Mouse (Mus musculus) limb, embryonic 10.5 days (tissue): ENCODE data around the gene Med20. TPM values are rescaled to one million over a fixed set of nuclear protein-coding genes. Genes with fewer than 3 reads are reported as not detected.

ENCODE experiments used
- DNase-seq: peaks from one replicate; pipeline ENCODE4 v3.0.0-alpha.2; 2017; ENCODE audit warnings: low spot score
- H3K27ac ChIP-seq: fragments of 300-500 bp; sonication (generic); 2 replicates; pipeline ENCODE4 v1.5.1; 2016; ENCODE audit warnings: mild to moderate bottlenecking
- H3K27me3 ChIP-seq: fragments of 300-500 bp; sonication (generic); 2 replicates; pipeline ENCODE4 v1.6.1; 2016; ENCODE audit warnings: low read depth, mild to moderate bottlenecking; ENCODE audit not compliant: poor library complexity, severe bottlenecking
- H3K36me3 ChIP-seq: fragments of 300-500 bp; sonication (generic); 2 replicates; pipeline ENCODE4 v1.6.1; 2016; ENCODE audit warnings: mild to moderate bottlenecking, moderate library complexity
- H3K4me1 ChIP-seq: fragments of 300-500 bp; sonication (generic); 2 replicates; pipeline ENCODE4 v1.6.1; 2016
- H3K4me3 ChIP-seq: fragments of 300-500 bp; sonication (generic); 2 replicates; pipeline ENCODE4 v1.5.1; 2016; ENCODE audit warnings: mild to moderate bottlenecking, moderate library complexity
- H3K9me3 ChIP-seq: fragments of 300-500 bp; sonication (generic); replicated peaks from 2 replicates; pipeline ENCODE4 v1.6.1; 2016; ENCODE audit warnings: mild to moderate bottlenecking
- WGBS: fragments of 180-500 bp; shearing (Covaris S2); methylation state at CpG from one replicate; pipeline ENCODE4 v1.1.7; 2016; 5-methylcytosine and 5-hydroxymethylcytosine counted together
- polyA plus RNA-seq: library from polyadenylated mRNA; unstranded; fragments of >200 nt; fragmentation: Nextera tagmentation; extraction: Ambion mirVana; gene quantifications from 2 replicates; pipeline ENCODE4 v1.2.1, GENCODE M21; 2016

Gene Med20
- 51.6 and 53.4 TPM in 2 replicates for polyA plus RNA-seq

DNA sequence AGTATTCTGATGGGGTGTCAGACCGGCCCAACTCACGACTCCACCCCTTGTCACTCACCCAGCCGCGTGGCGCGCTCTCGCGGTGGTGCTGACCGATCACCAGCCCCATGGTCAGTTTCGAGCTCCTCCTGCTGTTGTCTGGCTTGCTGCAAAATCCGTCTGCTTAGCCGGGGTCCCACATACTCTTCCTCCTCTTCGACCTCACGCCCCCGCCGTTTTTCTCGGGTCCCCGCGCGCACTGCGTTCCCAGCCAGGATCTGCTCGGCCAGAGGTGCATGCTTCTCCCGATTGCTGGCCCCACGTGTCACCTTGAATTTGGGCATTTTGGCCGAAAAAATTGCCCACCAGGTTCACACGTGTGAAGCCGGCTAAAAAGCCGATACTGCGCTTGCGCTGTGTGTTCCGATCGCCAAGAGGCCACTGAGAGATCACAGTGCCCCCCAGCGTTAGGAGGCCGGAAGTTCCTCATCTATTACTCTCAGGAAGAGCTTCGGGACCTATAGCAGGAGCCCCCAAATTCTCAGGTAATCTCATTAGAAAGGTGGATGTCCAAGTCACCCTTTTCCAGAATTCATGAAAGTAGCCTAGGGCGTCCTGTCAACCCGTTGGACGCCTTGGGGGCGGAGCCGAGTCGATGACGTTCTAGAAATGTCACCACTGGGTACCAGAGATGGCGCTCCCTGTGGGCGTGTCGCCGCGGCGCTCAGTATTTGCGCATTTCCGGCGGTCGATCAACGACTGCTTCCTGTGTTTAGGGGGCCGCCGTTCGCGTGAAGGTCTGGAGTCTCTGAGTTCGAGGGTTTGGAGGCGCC, at the start of gene Med20, which contains the start of the genes Bysl and Gm20517:
Med20 (plus strand) TSS at position 734 of the 812 bp plus-strand sequence.
Bysl (minus strand) TSS at position 644 of the 812 bp plus-strand sequence.
Gm20517 (plus strand) TSS at position 741 of the 812 bp plus-strand sequence.
- peak within 1 kb of the TSS; percentile 76 for H3K4me3 ChIP-seq
- H3K36me3 ChIP-seq: peaks cover 71% of the 10 kb centered on the region
- H3K27me3 ChIP-seq: no peaks in the 10 kb centered on the region
- H3K4me1 ChIP-seq: peaks cover 22% of the 10 kb centered on the region
- under 1% methylated on average over 59 of the region's 59 CpGs for WGBS
- H3K9me3 ChIP-seq: no peaks in the 10 kb centered on the region
- peak; percentile 99 for DNase-seq
- peak within 1 kb of the TSS; percentile 81 for H3K27ac ChIP-seq

DNA sequence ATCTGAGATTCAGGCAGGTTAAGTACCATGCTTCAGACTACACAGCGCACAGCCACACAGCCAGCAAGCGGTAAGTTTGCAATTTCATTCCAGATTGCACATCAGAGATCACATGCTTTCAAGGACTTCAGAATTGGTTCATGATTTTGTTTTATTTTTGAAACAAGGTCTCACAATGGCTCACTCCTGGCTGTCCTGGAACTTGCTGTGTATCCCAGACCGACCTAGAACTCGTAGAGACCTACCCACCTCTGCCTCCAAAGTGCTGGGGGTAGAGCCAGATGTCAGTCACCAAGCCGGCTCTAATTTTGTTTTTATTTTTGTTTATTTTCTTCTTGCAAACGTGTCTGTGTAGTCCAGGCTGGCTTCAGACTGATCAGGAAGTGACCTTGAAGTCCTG, 48.5 kb upstream of the Med20 start:
- 87% methylated on average over 6 of the region's 6 CpGs for WGBS

DNA sequence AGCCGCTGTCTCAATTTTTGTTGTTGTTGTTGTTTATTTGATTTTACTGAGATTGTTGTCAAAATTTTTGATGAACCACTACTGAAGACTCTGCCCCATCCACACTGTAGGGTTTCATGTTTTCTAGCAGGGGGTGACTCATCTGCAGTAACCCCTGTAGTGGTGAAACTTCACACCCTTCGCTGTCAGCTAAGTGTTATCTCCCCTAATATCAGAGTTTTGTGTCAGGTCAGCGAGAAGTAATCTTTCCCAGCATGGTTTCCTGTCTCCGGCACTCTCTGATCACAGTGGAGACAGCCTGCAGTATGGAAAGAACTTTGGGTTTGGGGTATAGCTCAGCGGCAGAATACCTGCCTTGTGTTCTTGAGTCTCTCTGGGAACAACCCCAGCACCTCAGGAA, 46.8 kb upstream of the Med20 start:
- 74% methylated on average over 5 of the region's 5 CpGs for WGBS
- H3K9me3 ChIP-seq: no peaks in the 10 kb centered on the region
- peaks cover 5% of the 10 kb centered on the region for H3K4me1 ChIP-seq
- DNase-seq: no peak
- H3K27ac ChIP-seq: no peak overlapping the region
- no peaks in the 10 kb centered on the region for H3K36me3 ChIP-seq
- H3K4me3 ChIP-seq: no peak overlapping the region
- no peaks in the 10 kb centered on the region for H3K27me3 ChIP-seq

More for the DNA sequence above, 48.5 kb upstream of the Med20 start:
- no peaks in the 10 kb centered on the region for H3K27me3 ChIP-seq
- no peak overlapping the region for H3K4me3 ChIP-seq
- DNase-seq: no peak
- H3K9me3 ChIP-seq: no peaks in the 10 kb centered on the region
- H3K27ac ChIP-seq: no peak overlapping the region
- H3K36me3 ChIP-seq: no peaks in the 10 kb centered on the region
- peaks cover 5% of the 10 kb centered on the region for H3K4me1 ChIP-seq

DNA sequence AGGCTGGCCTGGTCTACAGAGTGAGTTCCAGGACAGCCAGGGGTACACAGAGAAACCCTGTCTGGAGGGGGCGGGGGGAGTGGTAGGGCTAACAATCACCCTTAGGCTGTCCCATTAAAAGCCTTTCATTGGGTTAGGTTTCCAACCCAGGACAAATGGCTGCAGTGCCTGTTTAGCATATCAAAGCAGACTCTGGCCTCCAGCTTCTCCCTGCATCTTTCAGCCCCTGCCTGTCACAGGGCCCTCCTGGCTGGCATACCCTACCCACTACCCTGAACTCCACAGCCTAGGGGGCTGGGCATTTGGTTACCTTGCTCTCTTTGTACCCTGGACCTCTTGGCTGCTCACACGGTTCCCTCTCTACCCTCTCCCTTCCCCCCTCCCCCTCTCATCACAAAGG, 45.2 kb upstream of the Med20 start:
- Histone ChIP-seq H3K4me3 (no peak overlapping the region), H3K9me3 (no peaks in the 10 kb centered on the region), H3K27ac (no peak overlapping the region), H3K4me1 (peaks cover 5% of the 10 kb centered on the region), H3K36me3 (no peaks in the 10 kb centered on the region), H3K27me3 (no peaks in the 10 kb centered on the region)
- 14% methylated on average over 2 of the region's 2 CpGs for WGBS
- no peak for DNase-seq

DNA sequence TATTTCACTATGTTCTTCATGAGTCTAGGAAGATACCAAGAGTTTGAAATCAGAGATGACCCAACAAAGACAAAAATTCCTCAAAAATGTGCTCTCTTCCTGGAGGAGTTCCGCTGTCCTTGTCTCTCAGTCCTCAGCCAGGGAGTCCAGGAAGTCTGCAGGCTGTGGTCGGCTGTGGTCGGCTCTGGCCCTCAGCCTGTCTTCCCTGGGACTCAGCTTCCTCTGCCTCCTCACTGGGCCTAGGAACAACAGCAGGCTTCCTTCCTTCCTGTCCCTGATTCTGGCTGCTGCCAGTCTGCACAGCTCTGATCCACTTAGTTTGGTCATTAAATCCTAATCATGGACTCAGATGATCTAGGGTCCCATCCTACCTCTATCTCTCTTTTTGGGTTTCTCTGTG, 44.1 kb upstream of the Med20 start:
- DNase-seq: no peak
- Histone ChIP-seq H3K9me3 (no peaks in the 10 kb centered on the region), H3K36me3 (no peaks in the 10 kb centered on the region), H3K27ac (0 out of 2 replicates have a peak overlapping the region, but pooled peaks have one; percentile 5), H3K27me3 (no peaks in the 10 kb centered on the region), H3K4me1 (peaks cover 15% of the 10 kb centered on the region), H3K4me3 (no peak overlapping the region)
- 74% methylated on average over 3 of the region's 3 CpGs for WGBS

DNA sequence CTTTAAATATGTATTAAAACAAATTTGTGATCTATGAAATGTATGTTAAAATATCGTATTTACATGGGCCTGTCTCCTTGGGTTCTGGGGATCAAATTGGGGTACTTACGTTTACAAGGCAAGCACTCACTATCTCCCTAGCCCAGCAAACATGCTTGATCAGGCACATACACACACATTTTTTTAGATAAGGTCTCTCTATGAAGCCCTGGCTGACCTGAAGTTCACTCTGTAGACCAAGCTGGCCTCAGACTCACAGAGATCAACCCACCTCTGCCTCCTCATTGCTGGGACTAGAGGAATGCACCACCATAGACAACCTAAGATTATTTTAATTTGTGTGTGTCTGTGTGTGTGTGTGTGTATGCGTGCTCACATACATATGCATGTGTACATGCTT, 43.0 kb upstream of the Med20 start:
- no peak overlapping the region for H3K4me3 ChIP-seq
- H3K27ac ChIP-seq: no peak overlapping the region
- H3K9me3 ChIP-seq: no peaks in the 10 kb centered on the region
- H3K4me1 ChIP-seq: peaks cover 26% of the 10 kb centered on the region
- DNase-seq: no peak
- H3K36me3 ChIP-seq: no peaks in the 10 kb centered on the region
- WGBS: 97% methylated on average over 3 of the region's 3 CpGs
- H3K27me3 ChIP-seq: no peaks in the 10 kb centered on the region

DNA sequence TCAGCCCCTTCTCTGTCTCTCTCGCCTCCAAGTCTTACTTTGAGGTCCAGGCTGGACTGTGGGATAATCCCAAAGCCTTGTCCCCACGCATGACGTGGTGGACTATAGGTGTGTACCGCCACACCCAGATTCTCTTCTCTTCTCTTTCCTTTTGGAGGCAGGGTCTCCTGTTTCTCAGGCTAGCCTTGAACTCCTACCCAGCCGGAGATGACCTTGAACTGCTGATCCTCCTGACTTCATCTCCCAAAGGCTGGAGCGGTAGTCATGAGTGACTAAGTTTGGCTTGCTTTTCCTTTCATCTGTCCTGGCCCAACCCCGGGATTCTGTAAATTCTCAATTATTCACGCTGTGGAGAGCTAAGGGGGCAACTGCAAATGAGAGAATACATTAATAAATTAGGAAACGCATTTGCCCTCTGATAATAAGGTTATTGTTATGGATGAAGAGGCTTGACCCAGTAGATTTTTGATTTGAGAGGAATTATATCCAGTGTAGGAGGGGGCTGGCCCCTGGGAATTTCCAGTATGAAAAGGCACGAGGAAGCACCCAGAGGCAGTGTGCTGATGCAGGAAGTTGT, 42.3 kb upstream of the Med20 start:
- WGBS: 91% methylated on average over 10 of the region's 10 CpGs
- Histone ChIP-seq H3K27me3 (no peaks in the 10 kb centered on the region), H3K36me3 (no peaks in the 10 kb centered on the region), H3K27ac (no peak overlapping the region), H3K4me3 (no peak overlapping the region), H3K9me3 (no peaks in the 10 kb centered on the region), H3K4me1 (peaks cover 28% of the 10 kb centered on the region)
- no peak for DNase-seq

DNA sequence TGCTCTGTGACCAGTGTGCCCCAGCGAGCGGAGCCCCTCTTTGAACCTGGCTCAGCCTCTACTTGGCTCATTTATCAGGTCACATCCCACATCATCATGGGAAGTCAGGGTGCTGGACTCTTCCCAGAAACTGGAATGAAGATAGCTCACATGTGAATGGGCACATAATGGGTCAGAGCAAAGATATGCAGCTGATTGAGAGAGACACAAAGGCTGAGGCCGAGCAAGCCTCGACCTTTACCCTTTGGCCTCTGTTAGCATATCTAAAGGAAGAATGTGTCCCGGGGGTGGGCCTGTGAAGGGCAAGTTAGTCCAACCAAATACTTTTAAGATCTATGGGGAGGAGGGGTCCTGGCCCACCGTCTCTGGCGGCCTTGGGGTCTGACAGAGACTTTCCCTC, 39.8 kb upstream of the Med20 start:
- H3K36me3 ChIP-seq: no peaks in the 10 kb centered on the region
- H3K9me3 ChIP-seq: no peaks in the 10 kb centered on the region
- no peak for DNase-seq
- peak overlapping the region; percentile 70 for H3K27ac ChIP-seq
- H3K27me3 ChIP-seq: no peaks in the 10 kb centered on the region
- H3K4me1 ChIP-seq: peaks cover 33% of the 10 kb centered on the region
- no peak overlapping the region for H3K4me3 ChIP-seq
- WGBS: 37% methylated on average over 7 of the region's 7 CpGs

DNA sequence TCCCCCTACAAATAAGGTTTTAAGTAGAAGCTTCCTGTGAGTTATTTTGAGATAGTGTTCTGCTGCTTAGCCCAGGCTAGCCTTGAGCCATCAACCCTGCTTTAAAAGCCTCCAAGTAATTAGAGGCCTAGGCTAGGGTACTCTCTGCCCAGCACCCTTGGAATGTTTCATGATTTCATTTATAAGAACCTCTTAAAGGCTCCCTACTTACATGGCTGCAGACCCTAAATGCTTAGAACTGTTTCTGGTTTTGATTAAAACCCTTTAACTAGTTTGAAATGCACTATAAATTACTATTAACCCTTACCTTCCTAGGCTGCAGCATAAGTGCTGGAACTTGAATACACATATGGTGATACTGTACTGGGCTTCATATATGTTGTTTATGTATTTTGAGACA, 38.9 kb upstream of the Med20 start:
- peak overlapping the region; percentile 70; the same call in 1 of the 2 replicates for H3K27ac ChIP-seq
- no peaks in the 10 kb centered on the region for H3K36me3 ChIP-seq
- no peak overlapping the region for H3K4me3 ChIP-seq
- H3K27me3 ChIP-seq: no peaks in the 10 kb centered on the region
- no peaks in the 10 kb centered on the region for H3K9me3 ChIP-seq
- DNase-seq: no peak
- peaks cover 33% of the 10 kb centered on the region for H3K4me1 ChIP-seq

DNA sequence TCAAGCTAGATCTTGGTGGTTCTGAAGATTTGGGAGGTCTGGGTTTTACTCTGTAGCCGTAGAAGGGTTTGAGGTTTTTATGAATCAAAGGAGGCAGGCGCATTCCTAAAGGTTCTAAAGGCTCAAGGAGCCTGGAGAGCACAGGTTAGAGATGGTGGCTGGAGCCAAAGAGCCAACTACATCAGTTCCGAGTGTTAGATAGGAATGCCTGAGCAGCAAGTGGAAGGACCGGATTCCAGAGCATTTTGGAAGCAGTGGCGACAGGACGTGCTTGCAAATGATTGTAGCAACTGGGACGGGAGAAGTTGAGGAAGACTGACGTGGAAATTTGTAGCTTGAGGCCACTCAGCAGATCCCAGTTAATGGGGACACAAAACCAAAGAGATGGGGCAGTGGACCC, 37.4 kb upstream of the Med20 start:
- H3K27me3 ChIP-seq: no peaks in the 10 kb centered on the region
- H3K27ac ChIP-seq: peak overlapping the region; percentile 40; the same call in 1 of the 2 replicates
- no peak for DNase-seq
- no peaks in the 10 kb centered on the region for H3K9me3 ChIP-seq
- no peaks in the 10 kb centered on the region for H3K36me3 ChIP-seq
- WGBS: 75% methylated on average over 8 of the region's 8 CpGs
- H3K4me3 ChIP-seq: no peak overlapping the region
- H3K4me1 ChIP-seq: peaks cover 33% of the 10 kb centered on the region

DNA sequence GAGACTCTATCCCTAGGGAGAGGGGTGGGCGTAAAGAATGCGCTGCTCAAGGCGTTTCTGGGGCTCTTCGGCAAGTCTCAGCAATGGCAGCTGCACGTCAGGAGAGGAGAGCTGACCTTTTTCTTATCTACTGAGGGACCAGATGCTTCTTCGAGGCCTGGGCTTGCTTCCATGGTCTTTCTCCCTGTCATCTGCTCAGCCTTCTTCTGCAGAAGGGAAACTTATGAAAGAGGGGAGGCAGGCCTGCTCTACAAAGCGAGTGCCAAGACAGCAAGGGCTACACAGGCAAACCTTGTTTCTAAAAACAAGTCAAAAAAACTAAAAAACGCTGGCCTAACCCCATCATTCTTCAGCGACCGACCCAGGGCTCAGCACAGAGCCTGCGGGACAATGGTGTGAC, 36.6 kb upstream of the Med20 start:
- no peak overlapping the region for H3K4me3 ChIP-seq
- H3K27me3 ChIP-seq: no peaks in the 10 kb centered on the region
- 65% methylated on average over 11 of the region's 11 CpGs for WGBS
- peaks cover 33% of the 10 kb centered on the region for H3K4me1 ChIP-seq
- DNase-seq: no peak
- no peaks in the 10 kb centered on the region for H3K9me3 ChIP-seq
- H3K36me3 ChIP-seq: no peaks in the 10 kb centered on the region
- no peak overlapping the region for H3K27ac ChIP-seq

DNA sequence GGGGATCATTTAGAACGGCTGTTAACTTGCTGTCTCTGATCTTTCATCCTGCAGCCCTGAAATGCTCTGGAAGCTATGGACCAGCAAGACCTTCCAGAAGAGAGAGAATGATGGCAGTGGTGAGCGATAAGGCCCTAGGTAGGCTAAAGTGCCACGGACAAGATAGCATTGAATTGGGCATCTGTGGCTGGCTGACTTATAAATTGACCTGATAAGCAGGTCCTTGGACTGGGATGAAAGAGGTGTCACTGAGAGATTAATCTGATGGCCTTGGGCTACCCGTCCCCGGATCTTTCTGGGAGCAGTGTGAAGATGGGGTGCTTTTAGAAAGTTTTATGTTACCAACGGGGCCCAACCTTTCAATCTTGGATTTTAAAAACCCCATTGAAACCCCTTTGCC, 32.7 kb upstream of the Med20 start:
- no peak for DNase-seq
- H3K27ac ChIP-seq: no peak overlapping the region
- no peaks in the 10 kb centered on the region for H3K36me3 ChIP-seq
- H3K9me3 ChIP-seq: no peaks in the 10 kb centered on the region
- 0 out of 2 replicates have a peak, but pooled peaks cover 12% of the 10 kb centered on the region for H3K4me1 ChIP-seq
- no peaks in the 10 kb centered on the region for H3K27me3 ChIP-seq
- WGBS: 87% methylated on average over 6 of the region's 6 CpGs
- no peak overlapping the region for H3K4me3 ChIP-seq

DNA sequence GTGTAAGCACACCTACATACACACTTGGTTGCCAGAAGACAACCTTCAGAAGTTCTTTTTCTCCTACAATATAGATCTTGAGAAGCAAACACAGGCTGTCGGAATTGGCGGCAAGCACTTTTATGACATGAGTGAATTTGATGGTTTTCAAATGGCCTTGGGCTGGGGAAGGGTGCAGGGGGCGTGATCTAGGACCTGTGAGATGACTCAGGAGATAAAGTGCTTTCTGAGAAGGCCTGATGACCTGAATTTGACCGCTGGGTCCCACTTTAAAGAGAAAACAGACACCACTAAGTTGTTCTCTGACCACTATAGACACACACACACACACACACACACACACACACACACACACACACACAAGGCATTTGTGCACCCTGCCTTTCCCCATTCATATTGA, 30.4 kb upstream of the Med20 start:
- no peak overlapping the region for H3K4me3 ChIP-seq
- no peaks in the 10 kb centered on the region for H3K36me3 ChIP-seq
- no peak overlapping the region for H3K27ac ChIP-seq
- H3K27me3 ChIP-seq: no peaks in the 10 kb centered on the region
- no peak for DNase-seq
- no peaks in the 10 kb centered on the region for H3K4me1 ChIP-seq
- 79% methylated on average over 4 of the region's 4 CpGs for WGBS
- H3K9me3 ChIP-seq: no peaks in the 10 kb centered on the region
